Mouse (Mus musculus) embryonic fibroblast, embryonic 13.5 days (primary cell): Measurements from ENCODE around the gene Caskin2. TPM values are rescaled to one million over a fixed set of nuclear protein-coding genes. Genes with fewer than 3 reads are reported as not detected.
A peak's percentile ranks its signal among the peaks of the same experiment; 100 is the strongest.
"Not testable (repeated sequence)": the region's sequence is repeated elsewhere in the genome, so short reads cannot be mapped to it uniquely, and the experiment has no call there.

ENCODE experiments used
- H3K27ac ChIP-seq: 2 replicates; pipeline ENCODE4 v1.5.1; 2012; ENCODE audit warnings: low read length, control low read depth, inconsistent platforms; ENCODE audit not compliant: insufficient read depth
- H3K4me1 ChIP-seq: 2 replicates; pipeline ENCODE4 v1.6.1; 2011; ENCODE audit warnings: low read length; ENCODE audit not compliant: control insufficient read depth, insufficient read depth
- H3K4me3 ChIP-seq: 2 replicates; pipeline ENCODE4 v1.5.1; 2011; ENCODE audit warnings: mild to moderate bottlenecking, control low read depth, low read length; ENCODE audit not compliant: insufficient read depth
- CTCF ChIP-seq: IDR thresholded peaks from 2 replicates; pipeline ENCODE4 v1.5.1; 2011; ENCODE audit warnings: mild to moderate bottlenecking, control low read depth, low read length, moderate library complexity, borderline replicate concordance; ENCODE audit not compliant: insufficient read depth
- POLR2A ChIP-seq: IDR thresholded peaks from 2 replicates; pipeline ENCODE4 v1.6.1; 2011; ENCODE audit warnings: low read depth, mild to moderate bottlenecking, control low read depth, low read length, moderate library complexity
- polyA plus RNA-seq: library from polyadenylated mRNA; stranded (reverse); fragments of >200 nt; gene quantifications from 2 replicates; pipeline ENCODE4 v1.2.4, GENCODE M21; 2011; ENCODE audit warnings: low read depth; ENCODE audit not compliant: missing spikeins, insufficient read length

Caskin2 gene
- 10.0 and 13.1 TPM in 2 replicates for polyA plus RNA-seq

DNA sequence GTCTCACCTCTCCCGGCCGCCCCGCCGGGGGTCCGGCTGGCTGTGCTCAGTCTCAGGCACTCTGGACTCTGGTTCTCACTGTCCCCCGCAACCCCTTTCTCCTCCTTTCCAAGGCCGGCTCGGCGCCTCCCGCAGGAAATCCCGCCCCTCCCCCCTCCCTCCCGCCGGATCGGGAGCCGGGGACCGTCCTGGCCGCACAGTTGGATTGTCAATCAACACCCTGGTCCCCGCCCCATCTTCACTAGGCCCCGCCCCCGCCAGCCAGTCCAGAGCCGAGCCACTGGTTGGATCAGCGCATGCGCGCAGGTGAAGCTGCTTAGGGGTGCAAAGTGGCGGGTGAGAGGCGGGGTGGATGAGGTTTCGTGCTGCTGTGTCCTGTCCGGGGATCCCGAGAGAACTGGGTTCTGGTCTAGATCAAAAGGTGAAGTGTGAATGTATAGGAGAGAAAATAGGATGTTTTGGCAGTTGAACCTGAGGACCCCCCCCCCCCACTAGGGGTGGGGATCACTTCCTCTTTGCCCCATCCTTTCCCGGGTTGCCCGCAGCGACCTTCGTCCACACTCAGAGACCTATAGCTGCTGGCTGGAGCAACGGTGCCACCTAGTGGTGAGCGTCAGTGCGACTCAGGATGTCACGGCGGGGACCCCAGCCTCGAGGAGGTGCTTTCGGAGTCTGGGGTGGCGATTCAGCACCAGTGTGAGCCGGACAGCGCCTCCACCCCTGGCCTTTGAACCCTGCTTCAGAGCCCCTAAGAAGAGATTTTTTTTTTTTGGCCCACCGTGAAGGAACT, at the start of gene Caskin2:
TSS of gene Caskin2 (minus strand) at position 133 of the 790 bp plus-strand sequence.
- TF ChIP-seq CTCF (peak; percentile 98), POLR2A (peak; percentile 73)
- peaks cover 2% of the 10 kb centered on the region; the same call in 1 of the 2 replicates for H3K4me1 ChIP-seq
- no peak within 1 kb of the TSS for H3K27ac ChIP-seq
- H3K4me3 ChIP-seq: peak within 1 kb of the TSS; percentile 80

DNA sequence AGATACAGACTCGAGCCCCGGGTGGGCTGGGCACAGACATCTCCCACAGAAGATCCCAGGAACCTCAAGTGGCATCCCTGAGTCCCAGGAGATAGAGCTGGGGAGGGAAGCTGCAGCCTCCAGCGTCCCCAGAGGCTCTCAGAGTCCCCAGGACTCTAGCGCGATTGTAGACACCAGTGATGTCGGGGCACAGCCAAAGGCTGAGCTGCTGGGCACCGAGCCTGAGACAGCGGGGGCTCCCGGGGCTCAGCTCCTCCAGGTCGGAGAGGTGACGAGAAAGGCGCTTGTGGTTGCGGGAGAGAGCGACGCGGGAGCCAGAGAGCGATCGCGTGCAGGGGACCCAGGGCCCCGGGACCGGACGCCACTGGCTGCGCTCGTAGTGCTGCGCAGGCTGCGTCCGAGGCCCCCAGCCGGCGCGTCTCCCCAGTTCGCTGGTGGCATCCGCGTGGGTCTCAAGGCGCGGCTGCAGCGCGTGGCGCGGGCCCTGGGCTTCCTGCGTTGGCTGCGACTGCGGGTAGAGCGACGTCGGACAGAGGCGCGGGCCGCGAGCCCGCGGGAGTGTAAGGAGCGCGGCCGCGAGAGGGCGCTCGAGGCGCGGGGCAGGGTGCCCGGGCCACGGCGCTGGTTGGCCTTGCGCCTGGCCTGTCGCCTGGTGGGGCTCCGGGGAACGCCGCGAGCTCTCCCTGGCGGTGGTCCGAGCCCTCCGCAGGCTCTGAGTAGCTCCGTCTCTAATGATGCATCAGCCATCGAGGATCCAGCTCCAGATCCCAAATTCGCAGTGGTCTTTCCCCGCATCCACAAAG, 45.9 kb upstream of the Caskin2 start:
- no peak for TF ChIP-seq POLR2A
- TF ChIP-seq CTCF: peak; percentile 64
- Histone ChIP-seq H3K4me1 (no peaks in the 10 kb centered on the region), H3K27ac (no peak overlapping the region), H3K4me3 (no peak overlapping the region)

DNA sequence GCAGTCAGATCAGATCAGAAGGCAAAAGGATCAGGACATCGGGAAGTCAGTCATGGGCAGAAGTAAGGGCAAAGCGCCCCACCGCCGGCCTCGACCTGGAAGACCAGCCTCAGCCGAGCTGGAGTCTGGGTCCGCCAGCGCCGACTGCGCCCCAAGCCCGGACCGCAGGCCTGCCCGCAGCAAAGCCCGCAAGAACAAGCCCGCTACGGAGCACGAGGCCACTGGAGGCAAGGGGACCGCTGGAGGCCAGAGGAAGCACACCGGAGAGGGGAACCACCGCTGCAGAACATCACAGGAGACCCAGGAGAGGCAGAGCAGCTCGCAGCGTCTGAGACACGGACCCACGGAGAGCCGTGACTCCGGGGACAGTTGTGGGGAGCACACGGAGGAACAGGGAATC, 44.9 kb upstream of the Caskin2 start, which contains the start of gene Myo15b:
TSS of gene Myo15b (plus strand) at position 53 of the 400 bp plus-strand sequence.
- no peak within 1 kb of the TSS for H3K27ac ChIP-seq
- TF ChIP-seq POLR2A (no peak), CTCF (no peak)
- no peak within 1 kb of the TSS for H3K4me3 ChIP-seq
- H3K4me1 ChIP-seq: no peaks in the 10 kb centered on the region

DNA sequence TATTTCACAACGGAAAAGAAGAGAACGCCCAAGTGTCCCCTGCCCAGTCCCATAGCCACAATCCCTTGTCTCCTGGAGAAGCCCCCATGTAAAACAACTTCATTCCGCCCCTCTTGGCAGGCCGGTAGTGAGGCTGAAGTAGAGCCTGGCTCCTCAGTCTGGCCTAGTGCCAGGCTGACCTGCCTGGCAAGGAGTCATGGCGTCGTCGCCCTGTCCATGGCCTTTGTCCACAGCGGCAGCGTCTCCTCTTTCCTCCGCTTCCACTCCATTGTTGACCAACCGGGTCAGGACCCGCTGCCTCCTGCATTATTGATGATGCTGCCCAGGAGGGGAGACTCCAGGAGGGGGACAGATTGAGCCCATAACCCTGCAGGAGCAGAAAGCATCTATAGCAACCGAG, 44.5 kb upstream of the Caskin2 start:
- no peak overlapping the region for H3K27ac ChIP-seq
- H3K4me3 ChIP-seq: no peak overlapping the region
- no peak for TF ChIP-seq CTCF
- no peak for TF ChIP-seq POLR2A
- H3K4me1 ChIP-seq: no peaks in the 10 kb centered on the region

DNA sequence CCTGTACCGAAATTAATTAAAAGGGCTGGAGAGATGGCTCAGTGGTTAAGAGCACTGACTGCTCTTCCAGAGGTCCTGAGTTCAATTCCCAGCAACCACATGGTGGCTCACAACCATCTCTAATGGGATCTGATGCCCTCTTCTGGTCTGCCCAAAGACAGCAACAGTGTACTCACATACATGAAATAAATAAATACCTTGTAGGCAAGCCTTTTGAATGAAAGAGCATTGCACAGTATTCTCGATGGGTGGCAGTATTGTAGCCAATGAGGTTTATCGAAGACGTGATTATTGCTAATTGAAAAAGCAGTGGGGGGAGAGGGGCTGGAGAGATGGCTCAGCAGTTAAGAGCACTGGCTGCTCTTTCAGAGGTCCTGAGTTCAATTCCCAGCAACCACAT, 43.7 kb upstream of the Caskin2 start:
- not testable (repeated sequence) for H3K4me3 ChIP-seq, H3K27ac ChIP-seq, H3K4me1 ChIP-seq

DNA sequence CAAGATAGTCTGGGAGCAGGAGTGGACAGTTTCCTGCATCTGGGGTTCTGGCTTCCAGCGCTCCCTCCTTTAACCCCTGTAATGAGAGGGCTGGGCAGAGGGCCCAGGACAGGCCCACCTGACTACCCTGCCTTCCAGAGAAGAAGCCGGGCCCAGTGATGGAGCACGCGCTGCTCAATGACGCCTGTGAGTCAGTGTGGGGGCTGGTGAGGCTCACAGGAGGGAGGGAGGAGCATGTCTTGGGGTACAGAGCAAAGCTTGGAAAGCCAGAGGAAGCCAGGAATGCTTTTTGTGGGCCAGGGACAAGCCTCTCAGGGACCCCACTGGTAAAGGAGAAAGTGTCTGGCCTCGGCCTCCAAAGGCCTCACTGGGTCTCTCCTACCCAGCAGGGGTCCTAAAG, 41.2 kb upstream of the Caskin2 start:
- Histone ChIP-seq H3K4me3 (no peak overlapping the region), H3K27ac (no peak overlapping the region)
- no peak for TF ChIP-seq CTCF
- no peak for TF ChIP-seq POLR2A

DNA sequence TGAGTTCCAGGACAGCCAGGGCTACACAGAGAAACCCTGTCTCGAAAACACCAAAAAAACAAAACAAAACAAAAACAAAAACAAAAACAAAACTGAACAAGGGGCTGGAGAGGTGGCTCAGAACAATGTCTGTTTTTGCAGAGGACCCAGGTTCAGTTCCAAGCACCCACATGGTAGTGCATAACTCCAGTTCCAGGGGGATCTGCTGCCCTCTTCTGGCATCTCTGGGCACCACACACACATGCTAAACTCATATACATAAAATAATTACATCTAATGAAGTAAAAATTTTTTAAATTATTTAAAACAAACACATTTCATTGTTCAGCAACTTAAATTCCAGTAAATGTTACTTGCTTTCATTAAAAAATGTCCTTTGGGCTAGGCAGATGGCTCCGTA, 32.4 kb upstream of the Caskin2 start:
- no peak overlapping the region for H3K27ac ChIP-seq
- no peak overlapping the region for H3K4me3 ChIP-seq
- H3K4me1 ChIP-seq: 0 out of 2 replicates have a peak, but pooled peaks cover 3% of the 10 kb centered on the region
- TF ChIP-seq POLR2A (no peak), CTCF (no peak)

More for the DNA sequence above, 41.2 kb upstream of the Caskin2 start:
- H3K4me1 ChIP-seq: no peaks in the 10 kb centered on the region

DNA sequence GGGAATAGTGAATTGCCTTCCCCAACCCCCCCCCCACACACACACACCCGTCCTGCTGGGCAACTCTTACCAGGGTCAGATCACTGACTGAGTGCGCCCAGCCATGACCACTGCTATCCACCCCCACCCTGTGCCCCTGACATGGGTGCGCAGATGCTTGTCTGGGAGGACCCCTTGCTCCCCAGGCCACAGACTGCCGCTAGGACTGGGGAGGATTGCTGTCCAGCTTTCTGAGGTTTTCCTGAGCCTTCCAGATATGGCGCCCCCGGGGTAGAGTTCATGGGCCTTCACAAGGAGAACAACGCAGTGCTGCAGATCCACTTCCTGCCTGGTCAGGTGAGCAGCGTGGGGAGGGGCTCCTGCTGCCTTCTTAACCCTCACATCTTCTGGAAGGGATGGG, 30.8 kb upstream of the Caskin2 start:
- Histone ChIP-seq H3K4me3 (no peak overlapping the region), H3K4me1 (0 out of 2 replicates have a peak, but pooled peaks cover 3% of the 10 kb centered on the region), H3K27ac (no peak overlapping the region)
- TF ChIP-seq POLR2A (no peak), CTCF (no peak)

DNA sequence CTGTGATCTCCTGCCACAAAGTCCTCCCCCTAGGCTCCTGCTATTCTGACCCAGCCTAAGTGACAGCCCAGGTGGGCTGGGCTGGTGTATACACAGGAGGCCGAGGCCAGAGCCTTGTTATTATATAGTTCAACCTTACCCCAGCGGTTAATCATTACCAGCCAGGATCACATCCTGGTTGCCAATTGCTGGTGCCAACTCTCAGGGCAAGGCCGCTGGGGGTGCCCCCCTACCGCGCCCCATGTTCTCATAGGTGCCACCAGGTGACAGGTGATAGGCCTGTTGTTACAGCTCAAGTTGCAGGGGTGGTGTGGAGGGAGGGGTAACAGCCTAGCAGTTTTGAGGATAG, 30.4 kb upstream of the Caskin2 start:
- Histone ChIP-seq H3K27ac (no peak overlapping the region), H3K4me1 (0 out of 2 replicates have a peak, but pooled peaks cover 3% of the 10 kb centered on the region)

More for the DNA sequence above, 30.4 kb upstream of the Caskin2 start:
- TF ChIP-seq CTCF (no peak), POLR2A (no peak)
- no peak overlapping the region for H3K4me3 ChIP-seq
